Mouse (Mus musculus) stomach, postnatal 0 days (tissue): ENCODE data around the gene Sf3b5. TPM values are rescaled to one million over a fixed set of nuclear protein-coding genes. Genes with fewer than 3 reads are reported as not detected.

Source experiments
- ATAC-seq: fragments of 200-750 bp; cut with Nextera tagmentation; 2 replicates; pipeline ENCODE4 v1.8.0; 2017; ENCODE audit not compliant: low FRiP score, low TSS enrichment
- DNase-seq: peaks from one replicate; pipeline ENCODE4 v3.0.0-alpha.2; 2016; ENCODE audit warnings: low spot score
- H3K27ac ChIP-seq: fragments of 300-500 bp; sonication (generic); replicated peaks from 2 replicates; pipeline ENCODE4 v1.5.1; 2014; ENCODE audit warnings: mild to moderate bottlenecking, control low read depth
- H3K27me3 ChIP-seq: fragments of 300-500 bp; sonication (generic); 2 replicates; pipeline ENCODE4 v1.6.1; 2014; ENCODE audit warnings: low read length; ENCODE audit not compliant: control insufficient read depth, insufficient read depth
- H3K36me3 ChIP-seq: fragments of 300-500 bp; sonication (generic); 2 replicates; pipeline ENCODE4 v1.6.1; 2014; ENCODE audit warnings: low read length, mixed read lengths; ENCODE audit not compliant: control insufficient read depth, insufficient read depth
- H3K4me1 ChIP-seq: fragments of 300-500 bp; sonication (generic); replicated peaks from 2 replicates; pipeline ENCODE4 v1.6.1; 2014; ENCODE audit warnings: antibody characterized with exemption; ENCODE audit not compliant: control insufficient read depth, insufficient read depth
- H3K4me2 ChIP-seq: fragments of 300-500 bp; sonication (generic); replicated peaks from 2 replicates; pipeline ENCODE4 v1.6.1; 2014; ENCODE audit warnings: low read depth, mild to moderate bottlenecking, control low read depth, moderate library complexity
- H3K4me3 ChIP-seq: fragments of 300-500 bp; sonication (generic); 2 replicates; pipeline ENCODE4 v1.5.1; 2014; ENCODE audit warnings: low read depth, low read length, control low read depth
- H3K9ac ChIP-seq: fragments of 300-500 bp; sonication (generic); 2 replicates; pipeline ENCODE4 v1.6.1; 2014; ENCODE audit warnings: mild to moderate bottlenecking, low read length, control low read depth, mixed read lengths
- H3K9me3 ChIP-seq: fragments of 300-500 bp; sonication (generic); 2 replicates; pipeline ENCODE4 v1.6.1; 2016; ENCODE audit warnings: low read length; ENCODE audit not compliant: control insufficient read depth
- CTCF ChIP-seq: IDR thresholded peaks from 2 replicates; pipeline ENCODE4 v1.5.1; 2016; ENCODE audit warnings: antibody characterized with exemption, low read depth, mild to moderate bottlenecking, moderate library complexity
- EP300 ChIP-seq: optimal IDR thresholded peaks from 2 replicates; pipeline ENCODE3; 2016; ENCODE audit warnings: antibody characterized with exemption
- WGBS: fragments of 180-500 bp; shearing (Covaris S2); extraction: QIAGEN DNeasy Blood & Tissue Kit; methylation state at CpG from one replicate; pipeline ENCODE4 v1.1.7; 2014; 5-methylcytosine and 5-hydroxymethylcytosine counted together
- polyA plus RNA-seq: library from polyadenylated mRNA; unstranded; fragments of >200 nt; fragmentation: Nextera tagmentation; extraction: Ambion mirVana; gene quantifications from 2 replicates; pipeline ENCODE4 v1.2.1, GENCODE M21; 2015

Gene Sf3b5
- polyA plus RNA-seq, 1 experiment from 2014 or later: 29.3 TPM

DNA sequence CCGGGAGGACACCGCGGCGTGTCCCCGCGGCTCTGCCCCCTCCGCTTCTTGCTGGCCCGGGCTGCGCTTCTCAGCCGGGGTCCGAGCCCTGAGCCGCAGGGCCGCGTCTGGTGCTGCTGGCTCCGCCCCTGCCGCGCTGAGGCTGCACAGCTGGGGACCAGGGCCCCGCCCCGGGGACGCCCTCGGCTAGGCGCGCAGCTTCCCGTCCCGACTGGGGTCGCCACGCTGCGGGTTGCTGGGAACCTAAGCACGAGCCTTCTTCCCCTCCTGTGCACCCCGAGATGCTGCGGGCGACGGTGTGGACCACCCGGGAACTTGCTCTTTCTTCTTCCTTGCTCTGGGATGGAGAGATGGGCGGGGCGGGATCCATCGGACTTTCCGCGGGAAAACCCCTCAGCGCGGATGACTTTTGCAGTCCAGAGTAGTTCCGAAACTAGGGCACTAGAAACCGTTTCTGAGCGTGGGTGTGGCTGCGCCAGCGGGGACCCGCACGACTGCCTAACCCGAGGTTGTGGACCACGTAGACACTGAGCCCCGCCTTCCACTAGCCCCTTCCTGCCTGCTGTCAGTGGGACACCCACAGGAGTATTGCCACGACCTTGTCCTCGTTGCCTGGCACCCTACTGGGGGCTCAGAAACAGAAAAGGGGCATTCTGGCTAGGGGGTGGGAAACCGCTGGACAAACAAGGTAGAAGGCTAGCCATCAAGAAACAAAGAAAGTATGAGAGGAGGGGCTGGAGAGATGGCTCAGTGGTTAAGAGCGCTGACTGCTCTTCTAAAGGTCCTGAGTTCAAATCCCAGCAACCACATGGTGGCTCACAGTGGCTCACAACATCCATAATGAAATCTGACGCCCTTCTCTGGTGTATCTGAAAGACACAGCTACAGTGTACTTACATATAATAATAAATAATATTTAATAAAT lies 40.7 kb upstream of the Sf3b5 start, which contains the start of gene Stx11:
Gene Stx11, minus strand, starts transcription at position 148 of the 925 bp plus-strand sequence.
- TF ChIP-seq EP300: no peak
- no peak for TF ChIP-seq CTCF
- WGBS: 4% methylated on average over 56 of the region's 56 CpGs
- H3K27me3 ChIP-seq: no peaks in the 10 kb centered on the region
- no peaks in the 10 kb centered on the region for H3K9me3 ChIP-seq
- peak within 1 kb of the TSS; percentile 87 for H3K4me2 ChIP-seq
- peak; percentile 76 for ATAC-seq
- H3K9ac ChIP-seq: peak within 1 kb of the TSS; percentile 67
- no peaks in the 10 kb centered on the region for H3K36me3 ChIP-seq
- H3K4me1 ChIP-seq: no peaks in the 10 kb centered on the region
- peak; percentile 58 for DNase-seq
- peak within 1 kb of the TSS; percentile 73 for H3K4me3 ChIP-seq
- no peak within 1 kb of the TSS for H3K27ac ChIP-seq

DNA sequence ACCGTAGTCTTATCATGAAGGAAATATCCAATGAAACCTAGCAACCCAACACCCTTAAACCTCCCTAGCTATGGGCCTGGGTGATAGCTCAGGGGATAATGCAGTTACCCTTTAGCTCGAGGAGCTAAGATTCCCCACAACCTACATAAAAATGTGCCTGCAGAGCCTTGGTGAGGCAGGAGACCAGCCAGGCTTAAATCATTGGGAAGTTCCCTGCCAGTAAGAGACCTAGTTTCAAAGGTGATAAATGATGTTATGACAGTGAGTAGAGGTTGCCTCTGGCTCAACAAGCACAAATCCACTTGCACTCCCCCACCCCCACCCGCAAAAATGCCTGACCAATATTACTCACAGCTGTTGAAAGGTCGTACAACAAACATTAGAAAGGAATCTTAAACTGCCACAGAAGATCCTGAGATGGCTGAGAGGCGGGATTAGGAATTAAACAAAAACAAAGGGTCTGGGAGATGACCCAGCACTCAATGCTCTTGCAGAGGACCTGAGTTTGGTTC lies 39.4 kb upstream of the Sf3b5 start:
- DNase-seq (no peak), ATAC-seq (no peak)
- H3K36me3 ChIP-seq: no peaks in the 10 kb centered on the region
- no peak overlapping the region for H3K9ac ChIP-seq
- H3K4me1 ChIP-seq: no peaks in the 10 kb centered on the region
- no peaks in the 10 kb centered on the region for H3K9me3 ChIP-seq
- H3K27me3 ChIP-seq: no peaks in the 10 kb centered on the region
- TF ChIP-seq EP300 (no peak), CTCF (no peak)
- WGBS: 66% methylated on average over 5 of the region's 5 CpGs
- H3K27ac ChIP-seq: no peak overlapping the region
- H3K4me3 ChIP-seq: no peak overlapping the region
- H3K4me2 ChIP-seq: no peak overlapping the region

GRCm38 (mm10) chr10:12974572-12974971 lies 30.6 kb upstream of the Sf3b5 start:
- Histone ChIP-seq H3K9me3 (no peaks in the 10 kb centered on the region), H3K4me1 (no peaks in the 10 kb centered on the region), H3K4me3 (no peak overlapping the region), H3K9ac (no peak overlapping the region), H3K27me3 (no peaks in the 10 kb centered on the region), H3K27ac (no peak overlapping the region), H3K36me3 (no peaks in the 10 kb centered on the region), H3K4me2 (no peak overlapping the region)
- 93% methylated on average over 6 of the region's 6 CpGs for WGBS
- DNase-seq: no peak
- no peak for TF ChIP-seq CTCF
- TF ChIP-seq EP300: no peak
- ATAC-seq: no peak

DNA sequence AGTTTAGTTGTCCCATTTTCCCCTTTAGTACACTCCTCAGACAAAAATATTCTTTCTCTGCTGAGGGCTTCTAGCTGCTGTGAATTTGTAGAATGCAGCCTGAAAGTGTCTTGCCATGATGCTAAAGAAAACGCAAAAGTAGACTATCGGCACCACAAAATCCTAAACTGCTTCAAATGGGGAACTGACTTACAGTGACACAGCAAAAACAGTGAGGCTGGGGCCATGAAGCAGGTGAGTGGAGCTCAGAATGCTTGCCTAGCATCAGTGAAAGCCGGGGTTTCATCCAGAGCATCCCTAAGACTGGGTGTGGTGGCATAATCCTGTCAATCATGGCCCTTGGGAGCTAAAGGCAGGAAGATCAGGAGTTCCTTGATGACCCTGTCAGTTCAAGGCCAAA lies 29.7 kb upstream of the Sf3b5 start:
- no peak overlapping the region for H3K27ac ChIP-seq
- no peak overlapping the region for H3K4me3 ChIP-seq
- TF ChIP-seq EP300: no peak
- TF ChIP-seq CTCF: no peak
- H3K4me1 ChIP-seq: no peaks in the 10 kb centered on the region
- 85% methylated on average over 3 of the region's 3 CpGs for WGBS
- no peaks in the 10 kb centered on the region for H3K9me3 ChIP-seq
- DNase-seq (no peak), ATAC-seq (no peak)
- no peak overlapping the region for H3K9ac ChIP-seq
- no peaks in the 10 kb centered on the region for H3K27me3 ChIP-seq
- no peak overlapping the region for H3K4me2 ChIP-seq
- H3K36me3 ChIP-seq: no peaks in the 10 kb centered on the region

DNA sequence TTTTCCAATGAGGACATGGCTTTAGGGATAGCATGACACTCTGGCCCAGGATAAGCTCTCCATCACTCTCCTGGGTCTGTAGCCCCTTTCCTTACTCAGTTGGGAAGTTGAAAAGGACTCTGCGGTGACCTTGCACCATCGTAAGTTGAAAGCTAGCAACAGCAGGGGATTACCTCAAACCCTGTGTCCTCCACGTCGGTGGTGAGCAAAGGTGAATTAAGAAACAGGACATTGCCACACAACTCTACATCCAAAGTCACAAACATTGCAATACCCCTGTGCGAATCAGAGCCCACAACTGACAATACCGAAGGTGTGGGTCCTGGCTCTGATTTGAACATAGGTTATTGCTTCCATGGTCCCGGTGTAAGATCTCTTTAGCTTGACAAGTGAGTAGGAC lies 29.2 kb upstream of the Sf3b5 start:
- no peak overlapping the region for H3K9ac ChIP-seq
- no peak overlapping the region for H3K27ac ChIP-seq
- no peaks in the 10 kb centered on the region for H3K27me3 ChIP-seq
- H3K4me3 ChIP-seq: no peak overlapping the region
- no peaks in the 10 kb centered on the region for H3K36me3 ChIP-seq
- WGBS: 90% methylated on average over 7 of the region's 7 CpGs
- no peak for DNase-seq
- no peaks in the 10 kb centered on the region for H3K4me1 ChIP-seq
- H3K9me3 ChIP-seq: no peaks in the 10 kb centered on the region
- TF ChIP-seq EP300 (no peak), CTCF (no peak)
- ATAC-seq: no peak
- H3K4me2 ChIP-seq: no peak overlapping the region

DNA sequence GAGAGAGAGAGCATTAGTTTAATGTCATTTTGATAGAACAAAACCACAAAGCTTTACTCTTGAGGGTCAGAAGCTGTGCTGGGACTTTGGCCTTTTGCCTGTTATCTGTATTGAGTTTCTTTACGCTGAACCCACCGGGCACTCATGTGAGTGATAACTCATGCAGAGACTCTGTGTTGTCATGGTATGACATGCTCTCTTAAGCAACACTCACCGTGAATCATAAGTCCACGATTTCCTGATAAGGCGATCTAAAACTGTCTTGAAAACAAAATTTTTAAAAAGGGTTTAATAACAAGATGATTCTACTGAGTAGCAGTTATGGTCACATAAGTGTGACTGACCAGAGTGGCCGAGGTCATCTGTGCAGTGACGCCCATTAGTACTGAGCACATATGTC lies 28.6 kb upstream of the Sf3b5 start:
- H3K9ac ChIP-seq: no peak overlapping the region
- H3K36me3 ChIP-seq: no peaks in the 10 kb centered on the region
- 83% methylated on average over 7 of the region's 7 CpGs for WGBS
- TF ChIP-seq EP300 (no peak), CTCF (no peak)
- H3K4me1 ChIP-seq: no peaks in the 10 kb centered on the region
- no peak overlapping the region for H3K4me3 ChIP-seq
- DNase-seq (no peak), ATAC-seq (no peak)
- no peak overlapping the region for H3K27ac ChIP-seq
- no peak overlapping the region for H3K4me2 ChIP-seq
- H3K27me3 ChIP-seq: no peaks in the 10 kb centered on the region
- H3K9me3 ChIP-seq: no peaks in the 10 kb centered on the region
